Mouse (Mus musculus): Measurements from ENCODE around the gene 1700024P04Rik. TPM values are rescaled to one million over a fixed set of nuclear protein-coding genes. Genes with fewer than 3 reads are reported as not detected.
"Not testable (repeated sequence)": the region's sequence is repeated elsewhere in the genome, so short reads cannot be mapped to it uniquely, and the experiment has no call there.

1700024P04Rik gene
- not detected in 2 replicates for total RNA-seq (2017)

GRCm38 (mm10) chr13:98984465-98984864, at the start of gene 1700024P04Rik:
TSS of gene 1700024P04Rik (minus strand) at chr13:98984565.
- ATAC-seq (replicated peaks; ENCODE audit: low read depth, poor library complexity, severe bottlenecking): no peak

- no peak for ATAC-seq (replicated peaks; ENCODE audit: low read depth, poor library complexity, severe bottlenecking)
Observed at GRCm38 (mm10) chr13:99031223-99032216, 47.2 kb upstream of the 1700024P04Rik start.

GRCm38 (mm10) chr13:99030579-99031200, 46.3 kb upstream of the 1700024P04Rik start:
- peak; percentile 64 for ATAC-seq (replicated peaks; ENCODE audit: low read depth, poor library complexity, severe bottlenecking)

GRCm38 (mm10) chr13:99025268-99025667, 40.9 kb upstream of the 1700024P04Rik start:
- ATAC-seq (replicated peaks; ENCODE audit: low read depth, poor library complexity, severe bottlenecking): no peak

- ATAC-seq (replicated peaks; ENCODE audit: low read depth, poor library complexity, severe bottlenecking): no peak
Observed at GRCm38 (mm10) chr13:99022036-99022435, 37.7 kb upstream of the 1700024P04Rik start.

- ATAC-seq (replicated peaks; ENCODE audit: low read depth, poor library complexity, severe bottlenecking): no peak
Observed at GRCm38 (mm10) chr13:99021181-99021580, 36.8 kb upstream of the 1700024P04Rik start.

GRCm38 (mm10) chr13:99019831-99020669, 35.7 kb upstream of the 1700024P04Rik start:
- peak; percentile 92 for ATAC-seq (replicated peaks; ENCODE audit: low read depth, poor library complexity, severe bottlenecking)

GRCm38 (mm10) chr13:99018526-99019201, 34.3 kb upstream of the 1700024P04Rik start:
- ATAC-seq (replicated peaks; ENCODE audit: low read depth, poor library complexity, severe bottlenecking): no peak

- ATAC-seq (replicated peaks; ENCODE audit: low read depth, poor library complexity, severe bottlenecking): no peak
Observed at GRCm38 (mm10) chr13:99016696-99017095, 32.3 kb upstream of the 1700024P04Rik start.

GRCm38 (mm10) chr13:99012891-99013290, 28.5 kb upstream of the 1700024P04Rik start:
- ATAC-seq (replicated peaks; ENCODE audit: low read depth, poor library complexity, severe bottlenecking): no peak

- ATAC-seq (replicated peaks; ENCODE audit: low read depth, poor library complexity, severe bottlenecking): no peak
Observed at GRCm38 (mm10) chr13:99008013-99008412, 23.6 kb upstream of the 1700024P04Rik start.

GRCm38 (mm10) chr13:99006389-99007099, 22.2 kb upstream of the 1700024P04Rik start:
- ATAC-seq (replicated peaks; ENCODE audit: low read depth, poor library complexity, severe bottlenecking): no peak

- not testable (repeated sequence) for ATAC-seq (replicated peaks; ENCODE audit: low read depth, poor library complexity, severe bottlenecking)
Observed at GRCm38 (mm10) chr13:99001652-99002051, 17.3 kb upstream of the 1700024P04Rik start.

- ATAC-seq (replicated peaks; ENCODE audit: low read depth, poor library complexity, severe bottlenecking): peak; percentile 98
Observed at GRCm38 (mm10) chr13:98997025-98997424, 12.7 kb upstream of the 1700024P04Rik start.

- no peak for ATAC-seq (replicated peaks; ENCODE audit: low read depth, poor library complexity, severe bottlenecking)
Observed at GRCm38 (mm10) chr13:98977070-98977785, 7.1 kb downstream of the 1700024P04Rik start.

- ATAC-seq (replicated peaks; ENCODE audit: low read depth, poor library complexity, severe bottlenecking): not testable (repeated sequence)
Observed at GRCm38 (mm10) chr13:98976022-98976421, 8.3 kb downstream of the 1700024P04Rik start.

GRCm38 (mm10) chr13:98972090-98972489, 12.3 kb downstream of the 1700024P04Rik start:
- no peak for ATAC-seq (replicated peaks; ENCODE audit: low read depth, poor library complexity, severe bottlenecking)

- ATAC-seq (replicated peaks; ENCODE audit: low read depth, poor library complexity, severe bottlenecking): no peak
Observed at GRCm38 (mm10) chr13:98971641-98972040, 12.7 kb downstream of the 1700024P04Rik start.

All from common myeloid progenitor, adult 5-6 weeks (primary cell).